Mouse (Mus musculus) forebrain, embryonic 10.5 days (tissue): ENCODE results near the gene Zfp36l2. TPM values are rescaled to one million over a fixed set of nuclear protein-coding genes. Genes with fewer than 3 reads are reported as not detected.
A peak's percentile ranks its signal among the peaks of the same experiment; 100 is the strongest.

Experiments
- DNase-seq: peaks from one replicate; pipeline ENCODE4 v3.0.0-alpha.2; 2017; ENCODE audit warnings: low spot score; ENCODE audit errors: extremely low spot score
- H3K27ac ChIP-seq: fragments of 300-500 bp; sonication (generic); 2 replicates; pipeline ENCODE4 v1.5.1; 2016; ENCODE audit warnings: mild to moderate bottlenecking
- H3K27me3 ChIP-seq: fragments of 300-500 bp; sonication (generic); 2 replicates; pipeline ENCODE4 v1.6.1; 2016; ENCODE audit warnings: mild to moderate bottlenecking; ENCODE audit not compliant: poor library complexity, severe bottlenecking
- H3K36me3 ChIP-seq: fragments of 300-500 bp; sonication (generic); replicated peaks from 2 replicates; pipeline ENCODE4 v1.6.1; 2016; ENCODE audit warnings: mild to moderate bottlenecking, moderate library complexity
- H3K4me1 ChIP-seq: fragments of 300-500 bp; sonication (generic); 2 replicates; pipeline ENCODE4 v1.6.1; 2016
- H3K4me3 ChIP-seq: fragments of 300-500 bp; sonication (generic); 2 replicates; pipeline ENCODE4 v1.5.1; 2016; ENCODE audit warnings: mild to moderate bottlenecking, moderate library complexity
- H3K9me3 ChIP-seq: fragments of 300-500 bp; sonication (generic); 2 replicates; pipeline ENCODE4 v1.6.1; 2016; ENCODE audit warnings: mild to moderate bottlenecking, moderate library complexity
- WGBS: fragments of 180-500 bp; shearing (Covaris S2); methylation state at CpG from one replicate; pipeline ENCODE4 v1.1.7; 2016; 5-methylcytosine and 5-hydroxymethylcytosine counted together
- polyA plus RNA-seq: library from polyadenylated mRNA; unstranded; fragments of >200 nt; fragmentation: Nextera tagmentation; extraction: Ambion mirVana; gene quantifications from 2 replicates; pipeline ENCODE4 v1.2.1, GENCODE M21; 2016

The Zfp36l2 gene
- polyA plus RNA-seq, 1 experiment from 2014 or later: 8.9 TPM

DNA sequence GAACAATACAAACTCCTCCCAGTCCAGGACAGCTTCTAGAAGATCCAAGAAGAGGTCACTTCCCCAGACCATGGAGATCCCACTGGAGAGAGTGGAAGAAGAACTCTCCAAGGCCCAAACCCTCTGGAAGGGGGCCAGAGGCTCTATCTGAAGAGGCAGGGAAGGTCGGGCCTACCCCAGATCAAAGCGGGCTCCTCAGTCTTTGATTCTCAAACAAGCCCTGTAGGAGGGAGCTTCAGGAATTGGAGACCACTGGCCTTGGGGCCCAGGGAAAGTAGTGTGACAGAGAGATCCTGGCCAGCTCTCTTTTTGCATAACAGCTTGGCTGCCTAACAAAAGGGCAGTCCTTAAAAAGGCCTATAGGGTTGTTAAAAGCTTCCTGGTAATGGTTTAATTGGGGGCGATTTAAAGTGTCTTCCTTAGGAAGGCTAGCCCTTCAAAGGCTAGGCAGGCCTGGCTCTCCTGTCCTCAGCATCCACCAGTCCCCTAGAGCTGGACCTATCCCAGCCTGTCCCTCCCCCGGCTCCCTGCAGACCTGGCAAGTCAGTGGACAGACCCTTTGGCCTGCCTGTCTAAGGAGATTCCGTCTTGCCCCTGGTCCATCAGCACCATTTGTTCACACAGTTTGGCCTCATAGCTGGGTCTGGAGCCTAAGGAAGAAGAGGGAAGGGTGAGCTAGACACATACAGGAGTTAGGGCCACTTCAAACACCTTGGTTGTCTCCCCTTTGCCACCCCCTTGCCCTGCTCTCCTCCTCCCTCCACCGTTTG is 35.4 kb downstream of the Zfp36l2 start:
- 36% methylated on average over 6 of the region's 6 CpGs for WGBS
- Histone ChIP-seq H3K9me3 (no peaks in the 10 kb centered on the region), H3K27me3 (peaks cover 62% of the 10 kb centered on the region), H3K4me3 (no peak overlapping the region), H3K4me1 (peaks cover 65% of the 10 kb centered on the region), H3K36me3 (no peaks in the 10 kb centered on the region), H3K27ac (peak overlapping the region; percentile 60)
- DNase-seq: no peak

- Histone ChIP-seq H3K4me1 (peaks cover 65% of the 10 kb centered on the region), H3K4me3 (no peak overlapping the region), H3K36me3 (no peaks in the 10 kb centered on the region), H3K27me3 (peaks cover 64% of the 10 kb centered on the region), H3K27ac (peak overlapping the region; percentile 60), H3K9me3 (no peaks in the 10 kb centered on the region)
- DNase-seq: no peak
- WGBS: 77% methylated on average over 6 of the region's 6 CpGs
Measured at GRCm38 (mm10) chr17:84151306-84151705, 36.4 kb downstream of the Zfp36l2 start.

DNA sequence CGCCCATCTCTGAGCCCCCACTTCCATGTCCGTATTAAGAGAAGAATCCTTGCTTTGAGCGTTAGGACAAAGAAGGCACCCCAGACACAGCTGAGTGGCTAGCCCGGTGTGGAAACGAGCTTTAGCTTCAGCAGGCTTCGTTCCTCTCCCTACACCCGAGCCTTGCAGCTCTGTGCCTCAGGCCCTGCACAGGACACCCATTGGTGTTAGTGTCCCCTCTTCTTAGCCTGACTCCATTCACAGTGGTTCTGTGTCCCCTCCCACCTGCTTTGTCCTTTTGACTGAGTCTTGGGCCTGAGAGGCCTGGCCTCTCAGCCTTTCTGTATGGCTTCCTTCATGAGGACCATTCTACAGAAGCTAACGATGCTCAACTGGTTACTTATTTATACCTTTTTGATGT is 37.5 kb downstream of the Zfp36l2 start:
- 34% methylated on average over 8 of the region's 8 CpGs for WGBS
- Histone ChIP-seq H3K4me1 (peaks cover 68% of the 10 kb centered on the region), H3K27ac (peak overlapping the region; percentile 81), H3K36me3 (no peaks in the 10 kb centered on the region), H3K4me3 (no peak overlapping the region), H3K27me3 (peaks cover 58% of the 10 kb centered on the region), H3K9me3 (no peaks in the 10 kb centered on the region)
- DNase-seq: no peak

DNA sequence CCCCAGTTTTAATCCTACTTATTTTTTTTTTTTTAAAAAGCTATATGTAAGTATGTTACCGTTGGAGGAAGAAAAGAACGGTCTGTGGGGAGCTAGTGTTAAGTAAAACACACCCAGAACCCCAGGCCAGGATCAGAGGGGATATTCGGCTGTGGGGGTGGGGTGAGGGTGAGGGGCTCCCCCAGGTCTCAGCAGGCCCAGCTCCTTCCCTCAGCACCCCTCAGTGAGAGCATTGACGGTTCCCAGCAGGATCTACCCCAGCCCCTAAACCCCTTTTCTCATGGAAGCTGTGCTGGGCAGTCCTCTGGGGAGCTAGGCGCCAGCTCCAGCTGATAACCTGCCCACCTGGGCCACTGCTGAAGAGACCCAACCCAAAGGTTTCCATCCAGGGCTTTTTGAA is 38.2 kb downstream of the Zfp36l2 start:
- H3K9me3 ChIP-seq: no peaks in the 10 kb centered on the region
- H3K4me3 ChIP-seq: no peak overlapping the region
- no peak for DNase-seq
- H3K36me3 ChIP-seq: no peaks in the 10 kb centered on the region
- WGBS: 28% methylated on average over 5 of the region's 5 CpGs
- peaks cover 74% of the 10 kb centered on the region for H3K4me1 ChIP-seq
- peaks cover 58% of the 10 kb centered on the region for H3K27me3 ChIP-seq
- peak overlapping the region; percentile 81 for H3K27ac ChIP-seq

DNA sequence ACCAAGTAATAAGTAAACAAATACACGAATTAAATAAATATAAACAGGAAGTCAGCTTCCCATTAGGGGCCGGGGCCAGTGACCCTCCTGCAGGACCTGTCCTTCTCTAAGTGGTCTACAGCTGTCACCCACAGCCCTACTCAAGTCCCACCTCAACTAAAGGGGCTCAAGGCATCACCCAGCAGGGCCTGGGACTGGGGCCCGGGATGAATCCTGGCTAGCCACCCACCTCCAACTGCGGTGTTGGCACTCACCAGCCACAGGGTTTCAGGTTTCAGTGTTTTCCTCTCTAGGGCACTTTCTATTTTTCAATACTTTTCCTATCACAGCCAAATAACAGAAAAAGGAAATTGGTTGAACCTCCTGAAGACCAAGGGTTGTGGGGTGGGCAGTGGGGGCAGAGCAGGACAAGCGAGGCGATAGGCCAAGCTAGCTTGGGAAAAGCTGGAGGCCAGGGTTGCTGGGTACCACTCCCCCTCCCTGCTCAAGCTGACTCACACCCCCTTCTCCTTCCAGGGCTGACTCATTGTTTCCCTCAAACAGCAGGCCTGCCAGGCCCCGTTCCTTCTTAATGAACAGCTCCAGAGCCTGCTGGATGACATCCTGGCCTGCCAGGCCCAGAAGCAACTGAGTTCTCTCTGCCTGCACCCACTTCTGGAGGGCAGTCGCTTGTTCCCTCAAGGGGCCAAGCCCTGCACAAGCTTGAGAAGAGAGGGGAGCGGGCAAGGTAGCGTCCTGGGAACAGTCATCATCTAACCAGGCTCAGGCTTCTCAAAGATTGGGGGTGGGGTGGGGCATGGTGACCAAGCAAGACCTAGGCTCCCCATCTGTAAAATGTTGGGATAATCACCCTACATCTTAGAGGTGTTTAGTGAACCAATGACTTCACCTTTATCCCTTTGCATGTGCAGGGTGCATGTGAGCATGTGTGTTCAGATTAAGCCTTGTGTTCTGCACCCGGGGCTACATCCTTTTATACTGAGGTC is 39.0 kb downstream of the Zfp36l2 start:
- no peak overlapping the region for H3K4me3 ChIP-seq
- H3K4me1 ChIP-seq: peaks cover 74% of the 10 kb centered on the region
- DNase-seq: peak; percentile 52
- no peaks in the 10 kb centered on the region for H3K9me3 ChIP-seq
- H3K27me3 ChIP-seq: peaks cover 51% of the 10 kb centered on the region
- H3K36me3 ChIP-seq: no peaks in the 10 kb centered on the region
- 27% methylated on average over 11 of the region's 11 CpGs for WGBS
- peak overlapping the region; percentile 81 for H3K27ac ChIP-seq

- Histone ChIP-seq H3K9me3 (no peaks in the 10 kb centered on the region), H3K27me3 (peaks cover 52% of the 10 kb centered on the region), H3K36me3 (no peaks in the 10 kb centered on the region), H3K27ac (peak overlapping the region; percentile 76), H3K4me1 (peaks cover 80% of the 10 kb centered on the region), H3K4me3 (no peak overlapping the region)
- 43% methylated on average over 11 of the region's 11 CpGs for WGBS
- DNase-seq: no peak
Measured at GRCm38 (mm10) chr17:84147183-84148108, 40.3 kb downstream of the Zfp36l2 start.

DNA sequence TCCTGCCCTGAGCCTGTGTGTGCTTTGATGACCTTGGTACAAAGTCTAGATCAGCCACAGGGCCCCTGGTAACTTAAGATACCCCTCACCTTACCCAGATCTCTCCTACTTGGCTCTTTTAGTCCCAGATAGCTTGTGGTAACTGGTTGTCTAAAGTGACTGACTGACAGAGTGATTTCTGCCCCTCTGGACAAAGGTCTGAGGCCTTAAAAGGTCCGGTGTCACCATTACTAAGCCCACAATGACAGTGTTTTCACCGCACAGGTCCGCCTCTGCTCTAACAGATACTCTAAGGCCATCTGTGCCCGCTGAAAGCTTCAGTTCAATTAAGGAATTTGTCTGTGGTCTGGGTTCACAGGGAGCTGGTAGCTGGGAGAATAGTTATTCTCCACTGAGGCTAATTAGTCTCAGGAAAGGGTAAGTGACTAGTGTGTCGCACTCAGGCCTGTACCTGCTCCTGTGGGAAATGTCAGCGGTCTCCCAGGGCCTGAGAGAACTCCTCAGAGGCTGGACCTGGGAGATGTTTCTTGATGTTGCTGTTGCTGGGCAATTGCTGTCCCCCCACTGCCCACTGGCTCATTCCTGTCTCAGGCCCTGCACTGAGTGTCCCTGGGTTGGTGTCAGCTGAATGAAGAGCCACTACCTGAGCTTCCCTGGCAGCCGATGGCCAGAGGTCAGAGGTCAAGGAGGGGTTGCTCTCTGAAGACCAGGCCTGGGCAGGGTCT is 41.1 kb downstream of the Zfp36l2 start:
- peaks cover 73% of the 10 kb centered on the region for H3K4me1 ChIP-seq
- 38% methylated on average over 7 of the region's 7 CpGs for WGBS
- H3K4me3 ChIP-seq: no peak overlapping the region
- H3K36me3 ChIP-seq: no peaks in the 10 kb centered on the region
- H3K27ac ChIP-seq: peak overlapping the region; percentile 76
- no peaks in the 10 kb centered on the region for H3K9me3 ChIP-seq
- DNase-seq: no peak
- peaks cover 46% of the 10 kb centered on the region for H3K27me3 ChIP-seq

DNA sequence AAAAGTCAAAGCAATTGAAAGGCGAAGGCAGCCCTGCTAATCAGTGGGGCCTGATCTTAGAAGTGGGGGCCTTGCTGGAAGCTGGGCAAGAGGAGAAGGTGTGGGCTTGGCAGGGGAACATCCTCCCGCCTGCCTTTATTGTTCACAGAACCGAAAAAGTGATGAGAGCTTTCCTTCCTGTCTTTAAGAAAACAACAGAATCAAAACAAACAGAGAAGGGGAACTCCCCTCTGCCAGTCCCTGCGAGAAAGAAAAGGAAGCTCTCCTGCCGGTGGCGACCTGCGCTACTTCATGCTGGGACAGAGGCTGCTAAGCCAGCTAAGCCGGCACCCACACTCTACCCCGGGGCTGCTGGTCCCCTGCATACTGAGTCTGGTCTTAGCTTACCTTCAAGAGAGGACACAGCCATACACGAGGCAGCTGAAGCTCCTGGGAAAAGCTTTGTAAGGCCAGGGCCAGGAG is 41.9 kb downstream of the Zfp36l2 start:
- 9% methylated on average over 10 of the region's 10 CpGs for WGBS
- no peak overlapping the region for H3K4me3 ChIP-seq
- DNase-seq: no peak
- H3K27me3 ChIP-seq: peaks cover 45% of the 10 kb centered on the region
- H3K27ac ChIP-seq: peak overlapping the region; percentile 76
- peaks cover 77% of the 10 kb centered on the region for H3K4me1 ChIP-seq
- H3K9me3 ChIP-seq: no peaks in the 10 kb centered on the region
- H3K36me3 ChIP-seq: no peaks in the 10 kb centered on the region

DNA sequence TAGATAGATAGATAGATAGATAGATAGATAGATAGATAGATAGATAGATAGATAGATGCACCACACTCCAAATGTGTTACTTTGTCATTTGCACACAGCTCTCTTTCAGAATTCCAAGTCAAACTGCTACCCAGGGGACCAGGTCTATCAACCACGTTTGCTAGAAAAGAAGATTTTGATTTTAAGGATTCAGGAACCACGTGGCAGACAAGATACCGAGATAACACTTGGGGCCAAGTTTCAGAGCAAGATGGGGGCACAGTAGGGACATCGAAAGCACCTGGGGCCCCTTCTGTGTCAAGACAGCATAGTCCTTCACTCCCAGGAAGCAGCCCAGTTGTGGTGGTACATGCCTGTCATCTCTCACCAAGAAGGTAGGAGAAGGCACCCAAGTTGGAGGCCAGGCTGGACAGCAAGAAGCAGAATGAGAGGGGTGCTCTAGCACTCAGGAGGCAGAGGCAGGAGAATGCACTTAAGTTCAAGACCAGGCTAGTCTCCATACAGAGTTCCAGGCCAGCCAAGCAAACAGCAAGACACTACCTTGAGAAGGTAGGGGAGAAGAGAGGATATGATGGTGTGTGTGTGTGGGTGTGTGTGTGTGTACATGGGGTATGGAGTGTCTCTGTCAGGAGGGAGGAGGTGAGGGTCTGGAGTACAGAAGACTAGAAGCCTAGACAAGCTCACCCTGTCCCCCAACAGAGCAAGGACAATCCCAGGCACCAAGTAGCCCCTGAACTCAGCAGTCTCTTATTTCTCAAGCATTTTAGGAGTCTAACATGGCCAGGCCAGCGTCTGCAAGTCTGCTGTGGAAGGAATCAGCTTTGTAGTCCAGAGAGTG is 42.8 kb downstream of the Zfp36l2 start:
- peak overlapping the region; percentile 72 for H3K27ac ChIP-seq
- H3K4me3 ChIP-seq: no peak overlapping the region
- H3K4me1 ChIP-seq: peaks cover 79% of the 10 kb centered on the region
- no peaks in the 10 kb centered on the region for H3K36me3 ChIP-seq
- WGBS: 77% methylated on average over 5 of the region's 5 CpGs
- no peaks in the 10 kb centered on the region for H3K9me3 ChIP-seq
- peaks cover 45% of the 10 kb centered on the region for H3K27me3 ChIP-seq
- DNase-seq: no peak

GRCm38 (mm10) chr17:84144130-84144529 is 43.6 kb downstream of the Zfp36l2 start:
- no peak overlapping the region for H3K4me3 ChIP-seq
- H3K27me3 ChIP-seq: peaks cover 41% of the 10 kb centered on the region
- WGBS: 88% methylated on average over 3 of the region's 3 CpGs
- H3K36me3 ChIP-seq: no peaks in the 10 kb centered on the region
- H3K9me3 ChIP-seq: no peaks in the 10 kb centered on the region
- H3K27ac ChIP-seq: no peak overlapping the region
- DNase-seq: no peak
- H3K4me1 ChIP-seq: peaks cover 70% of the 10 kb centered on the region

DNA sequence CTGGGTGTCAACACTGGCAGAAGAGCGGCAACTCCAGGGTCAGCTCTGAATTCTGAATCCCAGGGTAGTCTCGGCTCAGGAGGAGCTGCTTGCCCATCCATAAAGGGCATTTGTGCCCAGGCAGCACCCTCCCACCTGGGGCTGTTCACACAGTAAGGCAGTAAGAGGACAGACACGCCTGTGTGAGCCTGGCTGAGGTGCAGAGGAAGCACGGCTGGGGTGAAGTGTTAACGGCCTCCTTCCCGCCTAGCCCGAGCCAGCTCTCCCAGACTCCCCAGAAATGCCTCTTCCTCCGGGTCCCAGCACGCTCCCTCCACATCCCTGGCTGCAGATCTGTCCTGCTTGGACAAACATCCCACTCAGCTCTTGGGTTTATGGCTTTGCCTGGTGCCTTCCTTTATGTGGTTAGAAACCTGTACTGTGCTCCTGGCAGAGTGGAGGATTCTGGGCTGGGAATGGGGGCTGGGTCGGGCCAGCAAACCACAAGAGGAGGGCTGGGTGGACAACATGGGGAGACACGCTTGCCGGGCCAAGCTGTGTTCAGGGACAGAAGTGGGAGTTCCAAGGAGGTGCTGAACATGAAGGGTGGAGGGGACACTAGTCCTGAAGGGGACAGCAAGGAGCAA is 44.4 kb downstream of the Zfp36l2 start:
- Histone ChIP-seq H3K9me3 (no peaks in the 10 kb centered on the region), H3K27me3 (peaks cover 41% of the 10 kb centered on the region), H3K36me3 (no peaks in the 10 kb centered on the region), H3K4me3 (no peak overlapping the region), H3K4me1 (peaks cover 62% of the 10 kb centered on the region), H3K27ac (peak overlapping the region; percentile 51)
- DNase-seq: no peak
- 66% methylated on average over 12 of the region's 12 CpGs for WGBS
